ENCODE assay signal across 8 mouse cellular contexts in genomic region chr9:45555036-45555826, GRCm38 (mm10).
DNase-seq lines count a peak whose midpoint lies in the region; TF ChIP-seq lines count a peak whose summit lies in the region.

No protein-coding gene starts in this region.

- H3K4me3 ChIP-seq in olfactory bulb, adult 2 months (ENCODE audit: insufficient read depth, low read depth, low read length), result no peak overlapping the region

- peak overlapping the region; percentile 76 for H3K27ac ChIP-seq in olfactory bulb, adult 2 months (ENCODE audit: insufficient read depth, low read depth, low read length)

- DNase-seq in adrenal gland, postnatal 14 days, result peak; percentile 14
- no peak for DNase-seq in adrenal gland, adult (ENCODE audit: inconsistent age in 2 of 2, low spot score in 1 of 2)
- DNase-seq in urinary bladder, postnatal 14 days (ENCODE audit: low spot score), result peak; percentile 7
- no peak for DNase-seq in urinary bladder, postnatal 36 days (ENCODE audit: low spot score in 2 of 2)
- DNase-seq in kidney, postnatal 14 days, result peak; percentile 24
- DNase-seq in gastrocnemius, adult 18-20 months (ENCODE audit: low spot score), result no peak
- no peak for DNase-seq in urinary bladder, postnatal 25 days (ENCODE audit: low spot score)

- peaks cover 45% of the 10 kb centered on the region for H3K4me1 ChIP-seq in olfactory bulb, adult 2 months (ENCODE audit: control insufficient read depth, insufficient read depth, low read length)

- 18% methylated on average over 17 of the region's 17 CpGs for WGBS in olfactory bulb, adult 2 months

- no peak for TF ChIP-seq POLR2A in olfactory bulb, adult 2 months (IDR thresholded peaks at IDR 0.05; ENCODE audit: insufficient read depth, low read depth, low read length)

- TF ChIP-seq CTCF in olfactory bulb, adult 2 months (IDR thresholded peaks at IDR 0.05; ENCODE audit: insufficient read depth, low read depth, low read length), result no peak

Comparison
In these comparisons a context has a peak if more than half of its experiments do, and no peak if none do; other contexts are left out.
1. DNase-seq: peak in adrenal gland, postnatal 14 days (single experiment), urinary bladder, postnatal 14 days (single experiment) and kidney, postnatal 14 days (single experiment); none in adrenal gland, adult (0 of 2), urinary bladder, postnatal 36 days (0 of 2), gastrocnemius, adult 18-20 months (single experiment) and urinary bladder, postnatal 25 days (single experiment).